Mouse (Mus musculus): Measurements from ENCODE around the gene Rin3. TPM values are rescaled to one million over a fixed set of nuclear protein-coding genes. Genes with fewer than 3 reads are reported as not detected.
A peak's percentile ranks its signal among the peaks of the same experiment; 100 is the strongest.

Rin3 gene
- polyA plus RNA-seq, 1 experiment from 2014 or later = 10.3 TPM

DNA sequence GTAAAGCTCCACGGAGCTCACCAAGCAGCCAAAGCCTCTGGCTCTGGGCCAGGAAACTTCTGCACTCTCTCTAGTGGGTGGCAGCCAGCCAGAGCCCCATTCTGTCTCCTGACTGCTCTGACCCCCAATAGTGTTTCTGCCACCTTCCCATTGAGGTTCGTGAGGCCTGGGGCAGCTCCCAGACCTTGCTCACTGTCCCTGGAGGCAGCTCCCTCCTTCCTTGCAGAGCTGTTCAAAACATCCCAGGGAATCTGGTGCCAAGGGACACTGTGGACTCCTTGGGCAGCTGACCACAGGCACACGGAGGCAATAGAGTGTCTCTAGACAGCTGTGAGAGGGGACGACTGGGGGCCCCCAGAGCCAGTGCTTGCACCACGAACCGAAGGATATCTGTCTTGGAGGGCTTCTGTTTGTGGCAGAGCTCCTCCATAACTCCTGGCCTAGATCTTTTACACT is 25.2 kb downstream of the Rin3 start:
- no peaks in the 10 kb centered on the region for H3K9me3 ChIP-seq (replicated peaks)
- H3K4me1 ChIP-seq = peaks cover 62% of the 10 kb centered on the region

DNA sequence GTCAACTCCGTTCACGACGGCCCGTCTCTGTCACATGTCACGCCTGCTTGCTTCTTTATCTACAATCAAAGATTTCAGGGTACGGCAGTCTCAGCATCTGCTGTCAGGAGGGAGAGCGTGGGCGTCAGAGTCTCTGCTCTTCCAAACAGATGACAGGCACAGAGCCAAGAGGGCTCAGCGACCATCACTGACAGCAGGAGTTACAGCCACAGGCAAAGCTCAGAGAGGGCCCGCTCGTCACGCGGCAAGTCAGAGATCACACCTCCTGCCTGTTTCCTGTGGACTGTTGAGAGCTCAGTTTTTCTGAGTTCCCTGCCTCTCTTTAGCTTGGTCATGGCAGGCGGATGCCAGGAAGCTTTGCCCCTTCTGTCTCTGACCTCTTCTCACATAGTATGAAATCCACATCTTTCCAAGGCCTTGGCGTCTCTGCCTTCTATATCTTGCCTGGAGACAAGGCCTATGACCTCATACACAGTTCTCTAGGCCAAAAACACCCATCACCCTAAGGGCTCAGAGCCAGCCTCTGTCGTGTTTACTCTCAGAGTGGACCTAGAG is 25.7 kb downstream of the Rin3 start:
- H3K9me3 ChIP-seq (replicated peaks) = no peaks in the 10 kb centered on the region
- no peak overlapping the region for H3K4me3 ChIP-seq
- H3K27me3 ChIP-seq (replicated peaks) = no peaks in the 10 kb centered on the region
- peaks cover 22% of the 10 kb centered on the region for H3K36me3 ChIP-seq
- no peak overlapping the region for H3K9ac ChIP-seq
- no peak overlapping the region for H3K4me2 ChIP-seq
- peaks cover 56% of the 10 kb centered on the region for H3K4me1 ChIP-seq
- no peak overlapping the region for H3K27ac ChIP-seq
- peak; percentile 28; the same call in 1 of the 2 replicates for ATAC-seq
- WGBS (ENCODE audit: insufficient replicate concordance) = 51% methylated on average over 16 of the region's 16 CpGs

More for the DNA sequence above, 25.2 kb downstream of the Rin3 start:
- no peak overlapping the region for H3K4me2 ChIP-seq
- no peaks in the 10 kb centered on the region for H3K27me3 ChIP-seq (replicated peaks)
- ATAC-seq = no peak
- H3K36me3 ChIP-seq = peaks cover 17% of the 10 kb centered on the region
- no peak overlapping the region for H3K9ac ChIP-seq
- WGBS (ENCODE audit: insufficient replicate concordance) = 53% methylated on average over 6 of the region's 6 CpGs
- no peak overlapping the region; the same call in 1 of the 2 replicates for H3K27ac ChIP-seq
- no peak overlapping the region for H3K4me3 ChIP-seq

DNA sequence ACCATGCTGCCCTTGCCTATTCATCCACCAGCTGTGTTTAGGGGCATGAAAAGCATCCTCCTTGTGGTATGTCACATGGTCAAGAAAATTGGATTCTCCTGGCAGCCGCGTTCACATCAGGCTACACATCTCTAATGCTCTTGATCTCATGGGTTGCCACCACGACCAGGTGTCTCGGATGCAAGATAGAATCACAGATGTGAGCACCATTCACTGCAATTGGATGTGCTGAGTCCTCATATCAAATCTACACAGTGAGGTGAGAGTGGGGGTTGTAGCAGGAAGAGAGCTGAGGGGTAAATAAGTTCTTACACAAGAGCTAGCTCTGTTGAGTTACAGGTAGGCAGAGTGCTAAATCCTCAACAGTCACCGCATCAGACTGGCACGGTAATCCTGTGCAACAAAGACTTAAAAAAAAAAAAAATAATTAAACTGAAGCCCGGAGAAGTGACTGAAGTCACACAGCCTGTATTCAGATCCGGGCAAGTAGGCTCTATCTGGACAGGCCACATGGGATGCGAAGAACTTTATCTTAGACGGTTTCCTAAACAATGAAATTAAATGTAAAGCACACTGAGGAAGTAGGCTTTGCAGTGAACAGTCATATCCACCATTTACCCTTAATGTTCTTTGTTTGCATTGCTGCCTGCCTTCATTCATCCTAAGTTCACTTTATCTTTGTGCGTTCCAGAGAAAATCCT is 26.4 kb downstream of the Rin3 start:
- no peak overlapping the region for H3K4me2 ChIP-seq
- peaks cover 28% of the 10 kb centered on the region for H3K36me3 ChIP-seq
- peaks cover 49% of the 10 kb centered on the region for H3K4me1 ChIP-seq
- H3K4me3 ChIP-seq = no peak overlapping the region
- no peak overlapping the region for H3K27ac ChIP-seq
- no peak overlapping the region for H3K9ac ChIP-seq
- no peaks in the 10 kb centered on the region for H3K27me3 ChIP-seq (replicated peaks)
- no peak for ATAC-seq
- 76% methylated on average over 11 of the region's 11 CpGs for WGBS (ENCODE audit: insufficient replicate concordance)
- no peaks in the 10 kb centered on the region for H3K9me3 ChIP-seq (replicated peaks)

DNA sequence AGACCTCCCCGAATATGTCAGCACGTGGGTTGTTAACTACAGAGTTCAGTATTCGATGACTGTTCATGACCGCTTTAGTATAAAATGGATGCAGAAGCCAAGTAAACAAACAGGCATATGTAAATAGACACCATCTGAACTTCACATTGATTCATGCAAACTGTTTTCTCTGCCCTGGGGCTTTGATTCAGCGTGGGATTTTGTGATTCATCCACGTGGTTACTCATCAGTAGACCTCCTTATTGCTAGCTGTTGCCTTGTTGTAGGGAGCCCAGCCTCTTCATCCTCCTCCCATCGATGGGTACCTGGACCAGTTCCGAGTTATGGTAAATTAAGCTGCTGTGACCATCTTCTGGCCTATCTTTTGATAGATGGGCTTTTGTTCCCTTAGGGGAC is 26.9 kb downstream of the Rin3 start:
- H3K27me3 ChIP-seq (replicated peaks) = no peaks in the 10 kb centered on the region
- H3K4me2 ChIP-seq = no peak overlapping the region
- H3K27ac ChIP-seq = no peak overlapping the region
- no peak overlapping the region for H3K9ac ChIP-seq
- 80% methylated on average over 8 of the region's 8 CpGs for WGBS (ENCODE audit: insufficient replicate concordance)
- H3K4me3 ChIP-seq = no peak overlapping the region
- H3K36me3 ChIP-seq = peaks cover 32% of the 10 kb centered on the region
- ATAC-seq = no peak
- H3K4me1 ChIP-seq = peaks cover 44% of the 10 kb centered on the region
- no peaks in the 10 kb centered on the region for H3K9me3 ChIP-seq (replicated peaks)

DNA sequence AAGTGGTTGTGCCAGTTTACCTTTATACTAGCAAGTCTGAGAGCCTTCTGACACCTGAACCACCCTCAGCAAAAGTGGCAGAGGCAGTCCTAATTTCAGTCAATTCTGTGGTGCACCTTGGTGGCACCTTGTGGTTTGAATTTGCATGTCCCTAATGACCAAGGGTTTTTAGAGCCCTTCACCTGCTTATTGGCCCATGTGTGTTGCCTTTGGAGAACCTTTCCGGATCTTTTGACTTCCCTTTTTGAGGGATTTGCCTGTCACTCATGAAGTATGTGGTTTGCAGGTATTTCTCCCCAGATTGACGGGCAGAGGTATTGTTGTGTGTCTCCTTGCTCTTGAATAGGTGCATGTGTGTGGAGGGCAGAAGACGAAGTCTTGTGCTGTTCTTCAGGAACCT is 27.4 kb downstream of the Rin3 start:
- Histone ChIP-seq H3K4me3 (no peak overlapping the region), H3K4me2 (no peak overlapping the region), H3K9ac (no peak overlapping the region), H3K27ac (no peak overlapping the region), H3K27me3 (replicated peaks) (no peaks in the 10 kb centered on the region), H3K4me1 (peaks cover 39% of the 10 kb centered on the region), H3K9me3 (replicated peaks) (no peaks in the 10 kb centered on the region), H3K36me3 (peaks cover 37% of the 10 kb centered on the region)
- WGBS (ENCODE audit: insufficient replicate concordance) = 74% methylated on average over 3 of the region's 3 CpGs
- no peak for ATAC-seq

DNA sequence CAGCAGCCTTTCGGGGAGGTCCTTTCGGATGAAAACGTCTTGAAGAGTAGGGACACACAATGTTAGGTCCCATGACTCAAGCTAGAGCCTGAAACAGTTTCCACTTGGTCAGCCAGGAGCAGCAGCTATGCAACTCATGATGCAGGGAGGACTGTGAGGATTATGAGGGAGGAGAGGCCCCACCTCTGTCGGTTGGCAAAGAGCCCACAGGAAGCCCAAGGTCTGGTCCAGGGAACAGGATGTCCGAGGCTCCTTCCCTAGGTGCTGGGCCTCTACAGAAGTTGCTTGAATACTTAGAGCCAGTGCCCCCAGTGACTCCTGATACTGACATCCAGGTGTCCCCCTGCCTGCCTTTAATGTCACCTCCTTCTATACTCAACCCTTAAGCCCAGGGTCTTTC is 28.6 kb downstream of the Rin3 start:
- WGBS (ENCODE audit: insufficient replicate concordance) = 77% methylated on average over 5 of the region's 5 CpGs
- ATAC-seq = no peak
- no peaks in the 10 kb centered on the region for H3K9me3 ChIP-seq (replicated peaks)
- peaks cover 32% of the 10 kb centered on the region for H3K4me1 ChIP-seq
- H3K4me3 ChIP-seq = no peak overlapping the region
- no peak overlapping the region for H3K9ac ChIP-seq
- peaks cover 42% of the 10 kb centered on the region for H3K36me3 ChIP-seq
- no peak overlapping the region for H3K27ac ChIP-seq
- no peaks in the 10 kb centered on the region for H3K27me3 ChIP-seq (replicated peaks)
- no peak overlapping the region for H3K4me2 ChIP-seq

DNA sequence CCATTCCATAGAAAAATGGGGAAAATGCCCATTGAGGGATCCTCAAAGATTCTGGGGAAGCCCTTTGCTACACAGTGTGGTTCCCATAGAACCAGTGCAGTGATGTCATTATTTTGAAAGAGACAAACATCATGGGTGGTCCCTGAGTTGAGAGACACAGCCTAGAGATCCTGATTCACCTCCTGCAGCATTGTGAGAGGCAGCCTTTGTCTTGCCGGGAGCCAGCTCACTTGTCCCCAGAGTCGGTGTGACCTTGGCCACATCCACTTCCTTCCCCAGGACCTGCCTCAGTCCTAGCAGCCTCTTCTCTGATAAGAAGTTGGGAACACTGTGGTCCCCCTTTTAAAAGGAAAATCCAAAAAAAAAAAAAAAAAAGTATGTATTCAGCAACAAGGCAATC is 36.3 kb downstream of the Rin3 start:
- H3K4me1 ChIP-seq = peaks cover 25% of the 10 kb centered on the region
- H3K4me3 ChIP-seq = no peak overlapping the region
- no peak for ATAC-seq
- H3K4me2 ChIP-seq = no peak overlapping the region
- peaks cover 14% of the 10 kb centered on the region for H3K36me3 ChIP-seq
- 20% methylated on average over 2 of the region's 2 CpGs for WGBS (ENCODE audit: insufficient replicate concordance)
- no peaks in the 10 kb centered on the region for H3K27me3 ChIP-seq (replicated peaks)
- no peak overlapping the region for H3K9ac ChIP-seq
- H3K9me3 ChIP-seq (replicated peaks) = no peaks in the 10 kb centered on the region
- 0 out of 2 replicates have a peak overlapping the region, but pooled peaks have one; percentile 37 for H3K27ac ChIP-seq

DNA sequence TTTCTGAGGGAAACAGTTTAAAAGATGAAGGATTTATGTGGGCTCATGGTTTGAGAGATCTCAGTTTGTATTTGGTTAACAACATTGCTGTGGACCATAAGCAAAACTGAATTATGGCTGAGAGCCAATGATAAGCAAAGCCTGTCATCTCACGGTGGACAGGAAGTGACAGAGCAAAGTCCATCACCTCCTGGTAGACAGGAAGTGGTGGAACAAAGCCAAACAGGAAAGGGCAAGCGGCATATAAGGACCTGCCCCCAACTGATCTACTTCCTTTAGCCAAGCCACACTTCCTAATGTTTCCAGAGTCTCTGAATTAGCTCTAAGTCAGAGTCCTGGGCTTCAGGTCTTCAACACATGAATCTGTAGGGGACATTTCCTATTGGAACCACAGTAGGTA is 37.1 kb downstream of the Rin3 start:
- ATAC-seq = peak; percentile 67

DNA sequence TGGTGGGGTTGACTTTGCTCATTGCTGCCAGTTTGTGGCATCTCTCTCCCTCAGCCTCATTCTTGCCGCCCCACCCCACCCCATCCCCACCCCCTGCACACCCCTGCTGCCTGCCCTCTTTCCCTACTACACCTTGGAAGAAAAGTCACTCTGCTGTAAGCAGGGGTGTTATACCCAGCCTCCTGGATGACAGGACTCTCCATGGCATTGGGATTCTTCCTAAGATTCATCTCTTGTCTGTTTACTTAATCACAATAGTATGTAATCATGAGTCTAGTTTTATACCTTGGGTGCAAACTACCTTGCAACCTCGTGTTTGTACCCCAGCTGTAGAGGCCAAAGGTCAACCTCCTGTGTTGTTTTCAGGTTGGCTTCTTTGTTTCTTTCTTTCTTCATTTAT is 37.5 kb downstream of the Rin3 start:
- H3K4me1 ChIP-seq = peaks cover 25% of the 10 kb centered on the region
- ATAC-seq = peak; percentile 15; the same call in 1 of the 2 replicates
- 23% methylated on average over 2 of the region's 2 CpGs for WGBS (ENCODE audit: insufficient replicate concordance)
- H3K4me3 ChIP-seq = no peak overlapping the region
- 0 out of 2 replicates have a peak overlapping the region, but pooled peaks have one; percentile 13 for H3K27ac ChIP-seq
- no peaks in the 10 kb centered on the region for H3K9me3 ChIP-seq (replicated peaks)
- no peak overlapping the region for H3K9ac ChIP-seq
- no peak overlapping the region for H3K4me2 ChIP-seq
- H3K36me3 ChIP-seq = peaks cover 4% of the 10 kb centered on the region
- no peaks in the 10 kb centered on the region for H3K27me3 ChIP-seq (replicated peaks)

More for the DNA sequence above, 37.1 kb downstream of the Rin3 start:
- H3K4me3 ChIP-seq = no peak overlapping the region
- H3K27ac ChIP-seq = 0 out of 2 replicates have a peak overlapping the region, but pooled peaks have one; percentile 37
- 13% methylated on average over 2 of the region's 2 CpGs for WGBS (ENCODE audit: insufficient replicate concordance)
- H3K9ac ChIP-seq = no peak overlapping the region
- H3K4me2 ChIP-seq = no peak overlapping the region
- peaks cover 25% of the 10 kb centered on the region for H3K4me1 ChIP-seq
- H3K27me3 ChIP-seq (replicated peaks) = no peaks in the 10 kb centered on the region
- no peaks in the 10 kb centered on the region for H3K9me3 ChIP-seq (replicated peaks)
- peaks cover 9% of the 10 kb centered on the region for H3K36me3 ChIP-seq

DNA sequence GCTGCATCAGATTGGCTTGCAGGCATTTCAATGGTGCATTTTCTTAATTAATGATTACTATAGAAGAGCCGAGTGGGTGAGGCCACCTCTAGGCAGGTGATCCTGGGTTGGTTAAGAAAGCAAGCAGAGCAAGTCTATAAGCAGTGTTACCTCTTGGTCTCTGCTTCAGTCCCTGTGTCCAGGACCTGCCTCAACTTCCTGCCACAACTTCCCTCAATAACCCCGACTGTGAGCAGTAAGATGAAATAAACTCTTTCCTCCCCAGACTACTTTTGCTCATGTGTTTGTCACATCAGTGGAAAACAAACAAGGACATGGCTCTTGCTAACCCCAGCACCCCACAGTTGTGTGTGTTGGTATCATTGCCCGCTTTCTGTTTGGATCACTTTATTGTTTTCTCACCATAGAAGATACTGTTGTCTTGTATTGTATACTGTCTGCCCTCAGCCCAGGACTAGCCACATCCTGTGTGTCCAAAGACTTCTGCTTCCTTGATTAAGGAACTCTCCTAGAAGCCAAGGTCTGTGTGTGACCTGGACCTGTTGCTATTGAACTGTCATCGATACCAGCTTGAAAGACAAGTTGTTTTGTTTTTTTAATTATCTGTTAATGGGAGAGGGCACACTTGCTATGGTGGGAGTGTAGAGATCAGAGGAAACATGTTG is 38.3 kb downstream of the Rin3 start:
- Histone ChIP-seq H3K4me1 (peaks cover 25% of the 10 kb centered on the region), H3K27me3 (replicated peaks) (no peaks in the 10 kb centered on the region), H3K9ac (no peak overlapping the region), H3K27ac (0 out of 2 replicates have a peak overlapping the region, but pooled peaks have one; percentile 5), H3K9me3 (replicated peaks) (no peaks in the 10 kb centered on the region), H3K4me2 (no peak overlapping the region), H3K4me3 (no peak overlapping the region), H3K36me3 (peaks cover 6% of the 10 kb centered on the region)
- WGBS (ENCODE audit: insufficient replicate concordance) = 31% methylated on average over 4 of the region's 4 CpGs
- no peak for ATAC-seq

DNA sequence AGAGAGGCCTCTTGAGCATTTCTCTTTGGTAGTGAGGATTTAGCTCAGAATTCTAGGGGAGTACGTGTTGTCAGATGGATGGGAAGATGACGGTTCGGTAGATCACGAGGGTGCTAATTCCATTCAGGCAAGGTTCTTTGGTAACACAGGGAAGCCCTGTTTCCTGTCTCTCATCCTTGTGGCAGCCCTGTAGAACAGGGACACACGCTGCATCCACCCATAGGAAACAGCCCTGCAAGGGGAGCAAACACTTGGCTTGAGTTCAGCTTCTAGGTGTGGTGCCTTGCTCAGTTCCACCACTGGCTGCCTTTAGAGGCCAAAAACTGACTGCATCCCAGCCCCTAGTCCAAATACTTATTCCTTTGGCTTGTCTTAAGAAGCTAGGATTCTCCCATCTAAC is 39.0 kb downstream of the Rin3 start:
- Histone ChIP-seq H3K4me3 (no peak overlapping the region), H3K27me3 (replicated peaks) (no peaks in the 10 kb centered on the region), H3K9me3 (replicated peaks) (no peaks in the 10 kb centered on the region), H3K27ac (no peak overlapping the region), H3K4me2 (no peak overlapping the region), H3K9ac (no peak overlapping the region), H3K4me1 (peaks cover 25% of the 10 kb centered on the region), H3K36me3 (peaks cover 12% of the 10 kb centered on the region)
- no peak for ATAC-seq
- WGBS (ENCODE audit: insufficient replicate concordance) = 73% methylated on average over 5 of the region's 5 CpGs

DNA sequence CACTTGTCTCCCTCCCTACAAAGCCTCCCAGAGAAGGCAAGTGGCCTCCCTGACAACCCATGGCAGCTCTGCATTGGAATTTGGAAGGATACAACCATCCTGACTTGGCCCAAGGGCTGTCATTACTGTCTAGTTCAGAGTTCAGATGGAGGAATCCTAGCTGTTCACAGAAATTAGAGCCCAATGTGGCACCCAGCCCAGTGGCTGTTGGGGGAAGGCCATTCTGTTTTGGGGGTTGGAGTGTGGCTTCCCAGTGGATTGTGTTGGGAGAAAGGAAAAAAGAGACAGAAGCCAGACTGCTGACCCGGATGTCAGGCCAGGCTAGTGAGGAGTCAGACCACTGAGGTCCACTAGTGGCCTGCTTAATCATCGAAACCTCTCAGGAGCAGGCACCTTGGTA is 40.5 kb downstream of the Rin3 start:
- Histone ChIP-seq H3K9me3 (replicated peaks) (no peaks in the 10 kb centered on the region), H3K27me3 (replicated peaks) (no peaks in the 10 kb centered on the region), H3K4me1 (peaks cover 25% of the 10 kb centered on the region), H3K4me3 (no peak overlapping the region), H3K9ac (no peak overlapping the region), H3K36me3 (peaks cover 17% of the 10 kb centered on the region), H3K4me2 (no peak overlapping the region), H3K27ac (no peak overlapping the region)
- no peak for ATAC-seq
- WGBS (ENCODE audit: insufficient replicate concordance) = 75% methylated on average over 2 of the region's 2 CpGs
